8 mouse cellular contexts compared by ENCODE assay signal in the genomic region with DNA sequence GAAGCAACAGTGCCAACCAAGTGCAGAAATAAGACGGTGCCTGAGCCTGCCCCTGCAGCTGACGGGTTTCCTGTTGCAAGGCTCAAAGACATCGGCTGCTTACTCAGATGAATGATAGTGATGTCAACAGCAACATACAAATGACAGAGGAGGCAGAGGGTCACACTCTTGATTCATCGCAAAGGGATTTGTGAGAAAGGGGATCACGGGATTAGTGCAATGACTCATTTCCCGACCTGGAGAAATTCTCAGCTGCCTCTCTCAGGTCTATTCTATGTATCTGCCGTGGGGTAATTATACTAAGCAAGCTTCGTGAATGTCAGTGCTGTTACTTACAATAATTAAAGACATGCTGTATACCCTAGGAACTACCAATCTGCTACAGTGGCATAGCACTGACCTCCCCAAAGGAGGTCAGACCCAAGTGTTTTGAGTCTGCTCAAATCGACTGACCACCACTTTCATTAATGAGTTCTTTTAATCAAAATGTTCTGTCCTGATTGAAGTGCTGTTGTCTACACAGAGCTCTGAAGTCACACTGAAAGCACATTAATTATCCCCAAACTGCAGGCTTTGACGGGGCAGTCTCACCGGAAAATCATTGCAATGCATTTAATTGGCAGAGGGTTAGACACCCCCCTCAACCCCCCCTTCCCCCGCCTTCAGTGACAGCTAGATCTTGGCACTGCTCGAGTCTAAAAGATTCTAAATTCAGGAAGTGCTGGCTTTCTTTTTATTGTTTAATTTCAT.
DNase-seq lines count a peak whose midpoint lies in the region; ATAC-seq and TF ChIP-seq lines count a peak whose summit lies in the region.

No protein-coding gene starts in this region.

- no peaks in the 10 kb centered on the region for H3K27me3 ChIP-seq in kidney, embryonic 15.5 days
- H3K27me3 ChIP-seq in kidney, embryonic 16.5 days (ENCODE audit: insufficient read depth, low read length) = no peaks in the 10 kb centered on the region
- no peaks in the 10 kb centered on the region for H3K27me3 ChIP-seq in midbrain, embryonic 15.5 days (replicated peaks)
- no peaks in the 10 kb centered on the region for H3K27me3 ChIP-seq in thymus, adult 2 months (ENCODE audit: control insufficient read depth, insufficient read depth, low read length)

- no peak overlapping the region for H3K4me3 ChIP-seq in kidney, embryonic 15.5 days (replicated peaks)
- no peak overlapping the region for H3K4me3 ChIP-seq in kidney, embryonic 16.5 days (ENCODE audit: low read length)
- 0 out of 2 replicates have a peak overlapping the region, but pooled peaks have one; percentile 5 for H3K4me3 ChIP-seq in midbrain, embryonic 15.5 days
- no peak overlapping the region for H3K4me3 ChIP-seq in thymus, adult 2 months (ENCODE audit: control insufficient read depth, insufficient read depth, low read length)

- no peak overlapping the region for H3K27ac ChIP-seq in kidney, embryonic 15.5 days
- no peak overlapping the region for H3K27ac ChIP-seq in kidney, embryonic 16.5 days (ENCODE audit: low read length)
- H3K27ac ChIP-seq in midbrain, embryonic 15.5 days = peak overlapping the region; percentile 39
- H3K27ac ChIP-seq in thymus, adult 2 months (ENCODE audit: control insufficient read depth, insufficient read depth, low read length) = no peak overlapping the region

- H3K9ac ChIP-seq in kidney, embryonic 15.5 days = no peak overlapping the region
- H3K9ac ChIP-seq in kidney, embryonic 16.5 days (replicated peaks; ENCODE audit: low read length) = no peak overlapping the region
- H3K9ac ChIP-seq in midbrain, embryonic 15.5 days = peak overlapping the region; percentile 3; the same call in 1 of the 2 replicates

- peak; percentile 58; the same call in 1 of the 2 replicates for ATAC-seq in kidney, embryonic 15.5 days (replicated peaks; ENCODE audit: low FRiP score)
- no peak for ATAC-seq in kidney, embryonic 16.5 days (ENCODE audit: low FRiP score, low TSS enrichment)
- ATAC-seq in hematopoietic stem cell, adult 5-6 weeks (replicated peaks in 1 of 2; ENCODE audit: insufficient read depth in 1 of 2, low FRiP score in 2 of 2, low TSS enrichment in 1 of 2, low read depth in 1 of 2, poor library complexity in 2 of 2, severe bottlenecking in 2 of 2) = peak; percentile 58 to 66
- ATAC-seq in midbrain, embryonic 15.5 days (replicated peaks) = peak; percentile 83
- no peak for ATAC-seq in inflammation-experienced regulatory T-cells, adult 6 months

- H3K4me1 ChIP-seq in kidney, embryonic 15.5 days = no peaks in the 10 kb centered on the region
- H3K4me1 ChIP-seq in kidney, embryonic 16.5 days (ENCODE audit: insufficient read depth, low read length) = no peaks in the 10 kb centered on the region
- peaks cover 9% of the 10 kb centered on the region for H3K4me1 ChIP-seq in midbrain, embryonic 15.5 days
- H3K4me1 ChIP-seq in thymus, adult 2 months (replicated peaks; ENCODE audit: control insufficient read depth, insufficient read depth, low read length) = no peaks in the 10 kb centered on the region; the same call in 1 of the 2 replicates

- no peak for TF ChIP-seq CTCF in thymus, adult 2 months (IDR thresholded peaks at IDR 0.05; ENCODE audit: borderline replicate concordance, control insufficient read depth, extremely low read depth, insufficient read depth, low read length, poor library complexity)

- H3K36me3 ChIP-seq in kidney, embryonic 15.5 days = no peaks in the 10 kb centered on the region
- no peaks in the 10 kb centered on the region for H3K36me3 ChIP-seq in kidney, embryonic 16.5 days (ENCODE audit: insufficient read depth, low read length)
- no peaks in the 10 kb centered on the region for H3K36me3 ChIP-seq in midbrain, embryonic 15.5 days (replicated peaks)
- no peaks in the 10 kb centered on the region for H3K36me3 ChIP-seq in thymus, adult 2 months (ENCODE audit: control insufficient read depth, insufficient read depth, low read length)

- no peak for TF ChIP-seq POLR2A in thymus, adult 2 months (IDR thresholded peaks at IDR 0.05; ENCODE audit: control insufficient read depth, extremely low read depth, insufficient read depth, low read length, poor library complexity)

- no peaks in the 10 kb centered on the region for H3K9me3 ChIP-seq in kidney, embryonic 15.5 days (replicated peaks)
- H3K9me3 ChIP-seq in kidney, embryonic 16.5 days (ENCODE audit: low read length) = no peaks in the 10 kb centered on the region
- no peaks in the 10 kb centered on the region for H3K9me3 ChIP-seq in midbrain, embryonic 15.5 days

- no peak overlapping the region for H3K4me2 ChIP-seq in kidney, embryonic 15.5 days
- no peak overlapping the region for H3K4me2 ChIP-seq in kidney, embryonic 16.5 days (replicated peaks; ENCODE audit: low read depth, low read length)
- H3K4me2 ChIP-seq in midbrain, embryonic 15.5 days = peak overlapping the region; percentile 32; the same call in 1 of the 2 replicates

- peak; percentile 66 for DNase-seq in brain, adult 2 months (ENCODE audit: low read depth, low spot score)
- DNase-seq in thymus, adult 2 months = no peak
- no peak for DNase-seq in cerebellum, adult 18-20 months

- 37% methylated on average over 13 of the region's 13 CpGs for WGBS in kidney, embryonic 15.5 days
- 38% methylated on average over 13 of the region's 13 CpGs for WGBS in kidney, embryonic 16.5 days
- 11% methylated on average over 13 of the region's 13 CpGs for WGBS in midbrain, embryonic 15.5 days
- WGBS in thymus, adult 2 months = 33% methylated on average over 13 of the region's 13 CpGs

Comparison
In these comparisons a context has a peak if more than half of its experiments do, and no peak if none do; other contexts are left out.
1. ATAC-seq: peak in kidney, embryonic 15.5 days (single experiment), hematopoietic stem cell, adult 5-6 weeks (2 of 2) and midbrain, embryonic 15.5 days (single experiment); none in kidney, embryonic 16.5 days (single experiment) and inflammation-experienced regulatory T-cells, adult 6 months (single experiment).